Mouse (Mus musculus) ES-Bruce4 (cell line): ENCODE data around the gene Fmnl2.

ENCODE experiments used
- EP300 ChIP-seq: IDR thresholded peaks from 2 replicates; pipeline ENCODE4 v1.6.1; 2011; ENCODE audit warnings: low read depth, low read length; ENCODE audit not compliant: insufficient read depth
- POLR2A ChIP-seq: IDR thresholded peaks from one replicate; pipeline ENCODE4 v1.8.1; 2011; ENCODE audit warnings: low read length; ENCODE audit not compliant: insufficient read depth

DNA sequence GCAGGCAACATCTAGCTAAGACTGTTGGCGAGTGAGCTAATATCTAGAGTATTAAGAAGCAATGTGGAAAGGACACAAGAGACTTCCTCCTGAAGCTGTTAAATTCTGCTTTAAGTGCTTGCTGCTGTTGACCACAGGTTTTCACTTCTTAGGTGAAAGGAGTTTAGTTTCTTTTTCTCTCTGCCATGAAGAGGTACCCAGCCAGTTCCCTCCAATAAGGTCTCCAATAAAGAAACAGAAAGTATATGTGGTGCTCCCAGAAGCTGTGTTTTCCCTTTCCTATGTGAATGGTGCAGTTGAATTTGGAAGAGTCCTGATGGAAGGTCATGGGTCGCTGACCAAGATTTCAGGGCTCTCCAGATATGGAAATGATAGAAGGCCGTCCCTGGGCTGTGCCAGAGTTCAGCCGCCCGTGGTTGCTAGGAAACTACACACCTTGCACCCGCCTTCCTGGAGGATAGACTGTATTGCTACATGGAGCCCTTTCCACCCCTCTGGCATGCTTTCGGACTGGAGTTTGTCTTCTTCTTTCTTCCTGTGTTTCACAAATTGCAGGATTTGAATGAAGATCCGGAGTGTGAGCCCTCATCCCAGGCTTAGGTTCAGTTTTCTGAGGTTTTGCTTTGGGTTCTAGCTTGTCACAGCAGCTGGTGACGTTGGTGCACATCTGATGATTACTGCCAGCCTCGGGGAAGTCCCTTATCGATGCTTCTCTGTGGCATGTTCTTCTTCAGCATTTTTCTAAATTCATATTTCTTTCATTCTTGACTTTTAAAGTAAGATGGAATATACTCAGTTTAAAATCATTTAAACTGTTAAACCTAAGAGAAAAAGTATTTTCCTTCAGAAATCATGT is 244.5 kb downstream of the Fmnl2 start:
- no peak for TF ChIP-seq POLR2A
- no peak for TF ChIP-seq EP300
